16 mouse cellular contexts compared by ENCODE assay signal in genomic region chr11:107785288-107785687, GRCm38 (mm10). TPM values are rescaled to one million over a fixed set of nuclear protein-coding genes. Genes with fewer than 3 reads are reported as not detected.
A peak's percentile ranks its signal among the peaks of the same experiment; 100 is the strongest.
DNase-seq lines count a peak whose midpoint lies in the region; ATAC-seq lines count a peak whose summit lies in the region.
"Had no signal": no experiment of that assay in that cellular context is flagged by ENCODE, and none has a peak within 500 bp of the region (broad histone marks: within the 10 kb centered on the region; RNA-seq: fewer than 3 reads in every experiment).

No protein-coding gene starts in this region.

- WGBS in heart, embryonic 15.5 days = 83% methylated on average over 1 of the region's 1 CpGs
- WGBS in neural tube, embryonic 11.5 days = 86% methylated on average over 1 of the region's 1 CpGs
- WGBS in forebrain, embryonic 16.5 days = 65% methylated on average over 1 of the region's 1 CpGs

- H3K4me1 ChIP-seq in heart, embryonic 15.5 days (replicated peaks) = no peaks in the 10 kb centered on the region
- H3K4me1 ChIP-seq in neural tube, embryonic 11.5 days (ENCODE audit: control insufficient read depth, insufficient read depth, low read length) = no peaks in the 10 kb centered on the region
- H3K4me1 ChIP-seq in forebrain, embryonic 16.5 days (replicated peaks; ENCODE audit: control insufficient read depth, insufficient read depth, low read length) = no peaks in the 10 kb centered on the region
- H3K4me1 ChIP-seq: embryonic facial prominence, embryonic 13.5 days; intestine, embryonic 15.5 days had no signal

- ATAC-seq in heart, embryonic 15.5 days (replicated peaks; ENCODE audit: insufficient number of reproducible peaks, insufficient read depth, low FRiP score, low read depth) = 0 out of 2 replicates have a peak, but pooled peaks have one; percentile 9
- ATAC-seq in neural tube, embryonic 11.5 days (ENCODE audit: insufficient read depth, low FRiP score, low TSS enrichment) = peak; percentile 48; the same call in 1 of the 2 replicates
- peak; percentile 26; the same call in 1 of the 2 replicates for ATAC-seq in forebrain, embryonic 16.5 days
- ATAC-seq: intestine, embryonic 15.5 days had no signal

- peaks cover 24% of the 10 kb centered on the region for H3K27me3 ChIP-seq in heart, embryonic 15.5 days
- H3K27me3 ChIP-seq in neural tube, embryonic 11.5 days (ENCODE audit: control insufficient read depth, insufficient read depth, low read length) = no peaks in the 10 kb centered on the region
- H3K27me3 ChIP-seq in forebrain, embryonic 16.5 days (replicated peaks; ENCODE audit: control insufficient read depth, insufficient read depth, low read length) = no peaks in the 10 kb centered on the region
- H3K27me3 ChIP-seq: embryonic facial prominence, embryonic 13.5 days; intestine, embryonic 15.5 days had no signal

- H3K9ac ChIP-seq in heart, embryonic 15.5 days = no peak overlapping the region
- H3K9ac ChIP-seq in neural tube, embryonic 11.5 days (ENCODE audit: low read length) = no peak overlapping the region
- H3K9ac ChIP-seq in forebrain, embryonic 16.5 days (replicated peaks; ENCODE audit: low read depth, low read length) = no peak overlapping the region
- H3K9ac ChIP-seq: embryonic facial prominence, embryonic 13.5 days; intestine, embryonic 15.5 days had no signal

- intact Hi-C loops in heart, postnatal 10 days (cut with DNase I) = no loop called here

- no peak overlapping the region for H3K4me2 ChIP-seq in heart, embryonic 15.5 days
- H3K4me2 ChIP-seq in neural tube, embryonic 11.5 days (ENCODE audit: low read depth) = no peak overlapping the region
- no peak overlapping the region for H3K4me2 ChIP-seq in forebrain, embryonic 16.5 days (ENCODE audit: low read length)
- H3K4me2 ChIP-seq: embryonic facial prominence, embryonic 13.5 days; intestine, embryonic 15.5 days; liver, embryonic 11.5 days had no signal

- no peaks in the 10 kb centered on the region for H3K36me3 ChIP-seq in heart, embryonic 15.5 days
- no peaks in the 10 kb centered on the region; the same call in 1 of the 2 replicates for H3K36me3 ChIP-seq in neural tube, embryonic 11.5 days (ENCODE audit: control insufficient read depth, insufficient read depth, low read length)
- H3K36me3 ChIP-seq in forebrain, embryonic 16.5 days (ENCODE audit: control insufficient read depth, insufficient read depth) = peaks cover 4% of the 10 kb centered on the region; the same call in 1 of the 2 replicates
- H3K36me3 ChIP-seq: intestine, embryonic 15.5 days had no signal

- no peak for DNase-seq in heart, postnatal 10 days
- peak; percentile 60 for DNase-seq in neural tube, embryonic 11.5 days (ENCODE audit: low spot score)
- no peak for DNase-seq in neural tube, embryonic 10.5 days (ENCODE audit: extremely low spot score, low spot score)
- no peak for DNase-seq in c-Kit-positive CD71-positive TER-119-positive erythroid progenitor cells, embryonic 14.5 days (ENCODE audit: low spot score)
- no peak for DNase-seq in urinary bladder, adult 18-20 months (ENCODE audit: low spot score in 2 of 2)
- no peak for DNase-seq in layer of hippocampus, adult 8-10 months (ENCODE audit: low spot score in 2 of 2)
- DNase-seq: cerebellum, adult 18-20 months; kidney, postnatal 10 days; lung, postnatal 10 days; right cerebral cortex, postnatal 14 days had no signal

- no peak overlapping the region for H3K27ac ChIP-seq in heart, embryonic 15.5 days
- H3K27ac ChIP-seq in neural tube, embryonic 11.5 days (ENCODE audit: low read depth, low read length) = no peak overlapping the region
- H3K27ac ChIP-seq in forebrain, embryonic 16.5 days (ENCODE audit: low read length) = no peak overlapping the region
- H3K27ac ChIP-seq: embryonic facial prominence, embryonic 13.5 days; intestine, embryonic 15.5 days had no signal

- H3K4me3 ChIP-seq in heart, embryonic 15.5 days = no peak overlapping the region
- H3K4me3 ChIP-seq in neural tube, embryonic 11.5 days (ENCODE audit: low read depth, low read length) = no peak overlapping the region
- H3K4me3 ChIP-seq in forebrain, embryonic 16.5 days (replicated peaks; ENCODE audit: low read length) = no peak overlapping the region
- H3K4me3 ChIP-seq: embryonic facial prominence, embryonic 13.5 days; intestine, embryonic 15.5 days had no signal

- no peaks in the 10 kb centered on the region for H3K9me3 ChIP-seq in heart, embryonic 15.5 days (replicated peaks)
- no peaks in the 10 kb centered on the region for H3K9me3 ChIP-seq in neural tube, embryonic 11.5 days (ENCODE audit: control insufficient read depth, low read length)
- no peaks in the 10 kb centered on the region for H3K9me3 ChIP-seq in forebrain, embryonic 16.5 days (ENCODE audit: control insufficient read depth, low read length)
- H3K9me3 ChIP-seq: embryonic facial prominence, embryonic 13.5 days; intestine, embryonic 15.5 days had no signal

RNA-seq across cellular contexts. Expression of gene Cacng4, which starts 9.1 kb away (rescaled TPM):
- 0.54 and 1.2 TPM in 2 replicates for polyA plus RNA-seq in heart, embryonic 15.5 days (2015; fragmentation: Nextera tagmentation; extraction: Ambion mirVana)
- total RNA-seq in heart, postnatal 10 days (2021) = under 1 TPM; 0.32 to 0.65 TPM
- 25.6 and 30.0 TPM in 2 replicates for polyA plus RNA-seq in neural tube, embryonic 11.5 days (2014; fragmentation: Nextera tagmentation; extraction: Ambion mirVana)
- polyA plus RNA-seq in forebrain, embryonic 16.5 days (2015; fragmentation: Nextera tagmentation; extraction: Ambion mirVana) = 33.8 and 39.6 TPM in 2 replicates
- 10 to 100 TPM; 20.4 to 24.2 (median 22.2) TPM for total RNA-seq in layer of hippocampus, adult 8-10 months (2022)
- total RNA-seq: neutrophil, adult 5-6 weeks had no signal

Comparison
In these comparisons a context has a peak if more than half of its experiments do, and no peak if none do; other contexts are left out.
1. RNA of gene Cacng4, which starts 9.1 kb away (polyA plus RNA-seq): 33.8 to 39.6 TPM in forebrain, embryonic 16.5 days and 25.6 to 30.0 TPM in neural tube, embryonic 11.5 days; 0.54 to 1.2 TPM in heart, embryonic 15.5 days; every median in the first group is over 10 times any median in the second.
2. Peak in every context shown above with its lines, with median percentiles within 50 percentile points of each other: ATAC-seq.